Mouse (Mus musculus) thymus, postnatal 4 days (tissue): ENCODE results near the gene Lyrm4.

ENCODE experiments used
- DNase-seq: peaks from one replicate; pipeline ENCODE4 v3.0.0; 2021

Lyrm4 gene

DNA sequence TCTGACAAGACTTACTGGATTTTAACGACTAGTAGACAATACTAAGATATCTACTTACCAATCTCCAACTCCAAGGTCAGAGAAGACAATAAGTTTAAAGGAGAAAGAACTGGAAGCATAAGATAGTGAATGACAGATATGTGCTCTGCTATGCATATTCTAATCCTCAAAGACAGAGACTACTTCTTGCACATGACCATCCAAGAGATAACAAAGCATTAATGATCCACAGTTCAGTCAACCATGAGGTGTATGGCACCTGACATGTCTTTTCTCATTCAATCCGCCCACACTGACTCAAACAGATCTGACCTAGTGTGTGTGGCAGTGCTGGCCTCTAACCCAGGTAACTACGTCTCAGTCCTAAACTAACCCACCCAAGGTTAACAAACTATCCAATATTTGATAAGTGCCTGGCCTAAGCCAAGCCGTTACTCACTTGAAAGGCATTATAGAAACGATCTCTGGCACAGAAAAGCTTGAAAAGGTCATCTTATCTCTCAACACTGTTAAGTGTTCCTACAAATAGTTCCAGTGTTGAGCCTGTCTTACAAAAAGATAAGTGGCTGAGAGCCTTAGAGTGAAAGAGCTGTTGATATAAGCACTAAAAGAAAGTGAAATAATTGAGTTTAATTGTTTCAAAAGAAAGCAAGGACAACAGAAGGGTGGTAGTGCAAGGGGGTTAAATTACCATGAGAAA lies 20.5 kb downstream of the Lyrm4 start:
- DNase-seq, result no peak

DNA sequence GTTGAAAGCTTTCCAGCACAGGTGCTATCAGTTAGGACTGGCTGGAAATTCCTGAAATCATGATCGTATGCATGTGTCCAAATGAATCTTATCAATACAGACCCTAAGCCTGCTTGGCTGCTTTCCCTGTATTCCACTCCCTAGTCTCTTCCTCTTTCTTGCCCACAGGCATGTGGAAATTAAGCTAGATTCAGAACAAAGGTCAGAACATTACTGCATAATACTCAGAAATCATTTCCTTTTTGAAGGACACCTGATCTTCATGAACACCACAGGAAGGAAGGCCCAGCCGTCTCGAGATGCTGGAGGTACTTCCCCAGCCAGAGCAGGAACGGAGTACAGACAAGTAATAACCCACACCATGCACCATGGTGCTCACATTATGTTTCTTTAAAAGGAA lies 29.2 kb downstream of the Lyrm4 start:
- DNase-seq, result no peak

DNA sequence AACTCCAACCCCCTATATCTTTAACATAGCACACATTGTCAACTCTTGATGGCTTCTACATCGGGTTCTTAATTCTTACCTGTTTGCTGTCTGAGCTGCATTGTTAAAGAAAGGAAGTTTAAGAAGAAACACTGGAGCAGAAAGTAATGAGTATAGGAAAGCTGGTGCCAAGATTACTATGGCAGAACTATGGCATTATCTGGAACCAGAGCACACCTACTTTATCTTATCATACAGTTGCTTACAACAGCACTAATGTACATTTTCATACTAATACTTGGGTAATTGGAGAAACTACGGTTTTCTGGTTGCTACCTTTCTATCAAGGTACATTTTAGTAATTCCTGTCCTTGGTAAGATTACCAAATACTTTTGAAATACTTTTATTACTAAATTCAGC lies 29.9 kb downstream of the Lyrm4 start:
- DNase-seq, result no peak

DNA sequence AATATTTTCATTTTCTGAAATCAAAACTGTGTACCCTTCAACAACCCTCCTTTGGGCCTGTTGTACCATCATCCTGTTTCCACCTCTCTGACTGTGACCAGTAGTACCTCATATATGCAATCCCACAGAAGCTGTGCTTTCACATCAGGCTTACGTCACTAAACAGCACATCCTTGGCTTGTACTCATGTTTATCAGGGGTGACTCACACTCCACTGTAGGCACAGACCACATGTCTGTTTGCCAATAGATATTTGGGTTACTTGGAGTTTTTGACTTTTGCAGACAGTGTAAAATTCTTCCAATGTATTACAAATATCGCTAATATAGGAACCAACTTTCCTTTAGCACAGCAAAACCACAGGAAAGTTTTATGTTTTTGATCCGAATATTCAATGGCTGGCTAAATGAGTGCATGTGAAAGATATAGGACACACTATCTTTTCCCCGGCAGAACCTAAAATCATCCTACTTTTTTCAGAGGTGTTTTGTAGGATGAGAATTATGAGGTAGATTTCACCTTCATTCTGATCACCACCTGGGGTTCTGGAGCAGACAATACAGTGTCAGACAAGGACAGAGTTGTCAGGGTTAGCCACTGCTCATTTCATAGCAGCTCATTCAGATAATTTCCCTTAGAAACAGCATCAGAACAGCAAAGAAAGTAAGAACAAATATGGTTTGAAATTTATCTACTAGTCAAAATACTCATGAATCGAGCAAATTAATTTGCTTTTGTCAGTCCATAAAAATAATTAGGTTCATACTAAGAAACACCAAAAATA lies 30.5 kb downstream of the Lyrm4 start:
- DNase-seq, result no peak

DNA sequence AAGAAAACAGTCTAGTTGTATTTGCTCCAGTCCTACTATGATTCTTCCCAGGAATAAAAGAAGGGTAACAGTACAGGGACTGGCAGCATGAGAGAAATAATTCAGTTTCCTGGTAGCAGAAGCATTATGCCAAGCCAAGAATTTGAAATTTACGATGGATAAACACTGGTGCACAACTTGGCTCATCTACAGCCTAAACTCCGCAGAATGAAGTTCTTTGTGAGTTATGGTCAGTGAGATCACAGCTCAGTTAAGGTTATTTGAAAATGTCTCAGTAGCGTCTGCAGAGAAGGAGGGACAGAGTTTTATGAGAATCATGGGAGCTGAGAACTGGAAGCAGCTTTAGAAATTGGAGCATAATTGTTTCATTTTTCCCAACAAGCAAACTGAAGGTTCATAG lies 31.4 kb downstream of the Lyrm4 start:
- DNase-seq, result no peak

DNA sequence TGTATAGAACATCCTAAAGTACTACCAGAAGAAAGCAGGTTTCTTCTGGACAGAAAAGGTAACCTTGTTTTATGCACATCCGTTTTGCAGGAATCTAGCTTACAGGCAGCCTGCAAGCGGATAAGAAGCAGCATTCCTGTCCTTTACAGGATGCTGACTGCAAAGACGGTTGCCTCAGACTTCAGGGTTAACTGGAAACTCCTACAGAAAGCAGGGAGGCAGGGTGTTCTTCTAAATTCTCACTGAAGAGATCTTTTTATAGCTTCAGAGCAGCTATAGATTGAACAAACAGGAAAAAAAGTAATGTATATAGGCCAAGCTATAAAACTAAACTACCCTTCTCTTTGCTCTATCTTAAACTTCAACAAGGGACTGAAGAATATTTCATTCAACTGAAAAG lies 32.6 kb downstream of the Lyrm4 start:
- DNase-seq, result no peak

DNA sequence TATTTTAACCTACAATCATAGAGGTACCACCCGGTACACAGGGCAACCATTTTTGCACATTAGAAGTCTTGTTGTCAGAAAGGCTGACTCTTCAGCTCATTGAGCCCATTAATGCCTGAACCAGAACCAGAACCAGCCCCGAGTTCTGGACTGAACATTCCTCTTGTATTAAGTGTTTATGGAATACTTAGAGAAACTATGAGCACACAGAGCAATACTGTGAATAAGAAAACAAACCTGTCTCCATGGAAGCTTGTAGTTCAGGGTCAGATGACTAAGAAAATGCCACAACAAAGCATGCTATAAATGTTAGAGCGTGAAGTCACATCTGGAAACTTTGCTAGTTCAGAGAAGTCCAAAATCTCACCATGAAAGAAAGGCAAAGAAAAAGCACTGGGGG lies 35.7 kb downstream of the Lyrm4 start:
- no peak for DNase-seq

DNA sequence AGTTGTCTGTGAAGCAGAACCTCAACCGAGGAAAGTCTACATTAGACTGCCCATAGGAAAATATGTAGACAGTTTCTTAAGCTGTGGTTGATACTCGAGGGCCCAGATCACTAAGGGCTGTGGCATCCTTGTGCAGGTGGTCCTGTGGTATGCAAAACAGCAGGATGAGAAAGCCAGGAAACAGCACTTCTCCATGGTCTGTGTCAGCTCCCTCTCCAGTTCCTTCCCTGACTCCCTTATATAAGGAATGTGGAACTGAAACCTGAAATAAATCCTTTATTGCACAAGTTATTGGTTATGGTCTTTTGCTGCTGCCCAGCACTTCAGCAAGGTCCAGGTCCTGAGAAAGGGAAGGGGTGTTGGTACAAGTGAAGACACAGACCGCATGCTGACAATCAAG lies 42.8 kb downstream of the Lyrm4 start:
- no peak for DNase-seq

DNA sequence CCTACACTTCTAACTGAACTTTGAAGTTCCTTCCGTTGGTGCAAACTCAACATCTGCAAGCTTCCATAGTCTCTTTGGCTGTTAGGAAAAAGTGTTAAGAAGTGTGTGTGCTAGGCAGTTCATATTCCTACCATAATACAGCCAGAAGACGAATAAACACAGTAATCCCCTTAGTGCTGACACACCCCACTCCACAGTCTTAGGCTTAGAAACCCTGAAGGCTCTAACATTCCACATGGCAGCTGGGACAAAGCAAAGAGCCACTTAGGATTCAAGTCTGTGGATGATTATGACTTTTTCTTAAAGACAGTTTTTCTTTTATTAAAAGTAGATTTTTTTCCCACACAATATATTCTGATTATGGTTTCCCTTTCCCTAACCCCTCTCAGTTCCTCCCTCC lies 50.6 kb downstream of the Lyrm4 start:
- no peak for DNase-seq

DNA sequence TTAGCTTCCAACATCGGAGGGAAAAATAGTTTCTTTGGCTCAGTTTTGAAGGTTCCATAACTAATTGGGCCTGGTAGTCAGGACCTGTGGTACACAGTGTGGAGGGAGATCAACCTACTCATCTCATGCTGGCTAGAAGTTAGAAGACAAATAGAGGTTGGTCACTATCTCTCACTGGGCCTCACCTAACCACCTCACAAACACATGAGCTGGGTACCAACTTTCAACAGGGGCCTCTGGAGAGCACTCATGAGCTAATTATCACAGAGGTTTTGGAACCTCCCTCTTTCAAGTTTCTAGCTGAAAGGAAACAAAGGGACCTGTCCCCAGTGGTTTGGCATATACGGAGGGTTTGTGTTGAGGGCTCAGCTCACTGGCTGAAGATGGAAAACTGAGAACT lies 59.8 kb downstream of the Lyrm4 start:
- no peak for DNase-seq

DNA sequence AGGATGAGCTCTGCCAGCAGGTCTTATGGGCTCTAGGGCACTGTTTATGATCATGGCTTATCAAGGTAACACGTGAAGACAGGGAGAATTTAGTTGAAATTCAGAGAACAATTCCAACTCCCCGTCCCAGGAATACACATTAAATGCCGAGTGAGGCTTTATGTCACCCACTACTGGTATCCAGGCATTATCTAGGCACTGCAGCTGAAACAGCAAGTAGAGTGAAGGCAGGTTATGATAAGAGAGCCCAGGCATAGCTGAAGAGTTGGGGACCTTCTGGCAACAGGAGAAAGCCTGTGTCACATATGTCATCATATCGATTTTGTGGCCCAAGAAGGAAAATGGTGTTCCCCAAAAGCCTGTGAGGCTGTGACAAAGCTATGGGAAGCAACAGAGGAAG lies 60.4 kb downstream of the Lyrm4 start:
- no peak for DNase-seq

DNA sequence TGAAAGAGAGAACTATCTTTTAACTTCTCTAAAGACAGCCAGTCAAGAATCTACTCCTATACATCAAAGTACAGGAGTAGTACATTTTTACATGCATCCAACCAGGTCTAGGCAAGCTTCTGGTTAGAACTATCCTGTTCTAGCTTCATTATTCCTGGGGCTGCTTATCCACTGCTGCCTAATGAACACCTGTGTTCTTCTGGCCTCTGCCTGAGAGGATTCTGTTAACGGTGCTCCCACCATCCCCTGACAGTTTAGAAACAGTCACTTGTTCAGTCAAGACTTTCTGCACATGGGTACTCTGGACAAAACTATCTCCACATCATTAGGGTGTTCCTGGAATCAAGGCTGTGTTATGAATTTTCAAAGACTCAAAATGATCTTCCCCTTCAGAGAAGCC lies 60.8 kb downstream of the Lyrm4 start:
- DNase-seq, result no peak

DNA sequence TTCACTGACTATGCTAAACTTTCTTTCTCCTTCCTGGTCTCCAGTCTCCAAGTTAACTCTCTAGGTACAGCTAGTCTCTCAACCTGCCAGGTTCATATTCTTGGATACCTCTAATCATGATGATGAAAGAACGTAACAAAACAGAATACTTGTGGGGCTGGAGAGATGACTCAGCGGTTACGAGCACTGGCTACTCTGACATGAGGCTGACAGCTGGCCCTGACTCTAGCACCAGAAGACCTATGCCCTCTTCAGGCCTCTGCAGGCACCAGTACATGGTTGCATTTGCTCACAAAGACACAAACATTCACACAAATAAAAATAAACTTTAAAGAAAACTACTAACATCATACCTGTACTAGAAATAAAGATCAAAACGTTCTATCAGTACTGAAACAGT lies 81.8 kb downstream of the Lyrm4 start:
- no peak for DNase-seq

DNA sequence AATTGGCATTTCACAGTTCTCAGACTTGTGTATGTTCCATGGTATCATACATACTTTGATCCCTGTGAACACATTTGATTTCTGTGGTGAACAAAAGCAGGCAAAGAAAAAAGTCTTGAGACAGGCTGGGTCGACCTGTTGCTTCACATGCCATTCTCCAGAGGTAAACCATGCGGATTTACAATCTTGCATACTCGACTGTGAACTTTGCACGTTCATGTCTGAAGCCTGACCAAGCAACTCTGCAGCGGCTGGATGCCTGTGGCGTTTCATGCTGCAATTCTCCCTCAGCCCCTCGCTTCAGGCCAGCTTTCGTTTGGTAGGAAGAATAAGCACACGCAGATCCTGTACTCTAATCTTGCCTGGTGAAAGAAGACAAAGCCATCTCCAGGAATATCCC lies 85.4 kb downstream of the Lyrm4 start:
- DNase-seq, result no peak

DNA sequence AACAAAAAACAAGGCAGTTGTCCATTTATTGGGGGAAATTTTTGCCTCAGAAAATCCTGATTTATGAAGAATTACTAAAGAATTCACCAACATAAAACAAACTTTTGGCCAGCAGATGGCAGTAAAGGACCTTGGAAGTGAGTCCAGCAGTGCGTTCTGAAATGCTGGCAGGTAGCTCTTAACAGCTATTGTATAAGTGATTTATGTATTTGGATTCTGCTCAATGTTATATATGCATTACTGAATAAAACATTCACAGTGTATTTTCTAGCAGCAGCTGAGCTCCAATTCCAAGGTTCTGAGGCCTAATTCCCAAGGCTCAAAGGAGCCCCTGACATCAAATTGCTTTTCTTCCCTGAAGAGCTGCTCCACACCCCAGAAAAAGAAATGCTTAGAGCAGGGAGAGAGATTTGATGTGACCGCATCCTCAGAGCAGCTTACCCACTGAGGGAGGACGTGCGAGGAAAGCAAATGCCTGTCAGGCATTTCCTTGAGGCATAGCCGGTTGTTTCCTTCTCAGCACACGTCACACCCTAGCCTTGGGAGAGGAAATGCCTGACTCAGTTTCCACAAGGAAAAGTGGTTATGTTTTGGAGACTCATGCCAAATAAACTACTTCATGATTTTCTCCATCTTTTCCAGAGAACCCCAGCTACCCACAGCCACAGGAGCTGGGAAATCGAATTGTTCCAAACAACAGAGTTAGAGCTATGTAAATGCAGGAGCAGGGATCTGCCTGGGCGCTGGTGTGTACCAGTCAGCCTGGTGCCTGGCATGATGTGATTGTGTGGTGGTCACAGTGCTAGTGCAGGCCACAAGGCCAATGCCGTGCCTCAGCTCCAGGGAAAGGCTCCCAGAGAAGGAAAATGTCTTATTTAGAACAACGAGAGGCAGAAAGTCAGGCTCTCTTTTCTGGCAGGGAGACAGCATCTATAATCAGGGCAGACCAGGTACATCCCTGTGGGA lies 97.7 kb downstream of the Lyrm4 start:
- peak; percentile 77 for DNase-seq

DNA sequence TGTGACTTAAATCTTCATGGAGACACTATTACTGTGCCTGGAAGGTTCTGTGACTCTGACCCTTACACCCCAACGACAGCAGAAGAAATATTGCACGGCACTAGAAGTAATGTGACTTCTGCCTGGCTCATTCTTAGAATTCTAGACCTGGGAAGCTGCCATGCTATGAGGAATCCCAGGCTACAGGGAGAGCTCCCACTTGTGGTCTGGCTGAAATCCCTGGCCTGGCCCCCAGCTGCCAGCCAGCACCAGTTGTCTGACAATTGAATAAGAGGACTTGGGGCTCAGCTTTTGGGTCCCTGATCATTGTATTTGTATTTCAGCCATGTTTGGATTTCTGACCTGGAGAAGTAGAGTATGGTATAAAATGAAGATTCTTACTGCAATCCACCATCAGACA lies 99.3 kb downstream of the Lyrm4 start:
- no peak for DNase-seq

DNA sequence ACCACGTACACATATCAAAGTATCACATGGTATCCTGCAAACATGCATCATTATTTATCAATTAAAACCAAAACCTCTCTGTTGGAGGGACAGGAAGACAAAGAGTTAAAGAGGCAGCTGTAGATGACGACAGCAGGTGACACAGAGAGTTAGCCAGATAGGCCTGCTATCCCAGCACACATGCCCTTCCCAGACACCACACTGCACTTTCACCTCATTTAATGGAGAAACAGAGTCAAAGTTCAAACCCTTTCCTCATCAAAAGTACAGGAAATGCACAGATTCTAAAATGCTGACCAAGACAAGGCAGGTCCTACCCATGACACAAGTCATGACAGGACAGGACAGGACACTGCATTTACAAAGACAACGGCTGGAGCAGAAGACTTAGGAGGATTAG lies 101.7 kb downstream of the Lyrm4 start:
- no peak for DNase-seq

DNA sequence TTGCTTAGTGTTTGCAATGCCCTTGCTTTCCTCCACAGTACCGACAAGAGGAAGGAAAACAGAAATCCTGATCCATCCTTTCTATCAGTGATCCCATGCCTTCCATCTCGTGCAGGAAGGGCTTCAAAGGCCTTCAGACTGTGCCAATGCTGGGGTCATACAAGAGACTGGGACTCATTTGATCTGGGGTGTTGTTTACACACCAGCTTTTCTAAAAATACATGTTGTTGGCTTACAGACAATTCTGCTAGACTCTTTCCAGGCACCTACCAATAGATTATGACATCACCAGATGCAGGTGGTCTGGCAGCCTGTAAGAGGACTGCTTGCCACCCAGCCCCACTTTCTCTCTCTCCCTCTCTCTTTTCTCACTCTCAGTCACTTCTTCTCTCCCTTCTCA lies 107.3 kb downstream of the Lyrm4 start:
- DNase-seq, result no peak

DNA sequence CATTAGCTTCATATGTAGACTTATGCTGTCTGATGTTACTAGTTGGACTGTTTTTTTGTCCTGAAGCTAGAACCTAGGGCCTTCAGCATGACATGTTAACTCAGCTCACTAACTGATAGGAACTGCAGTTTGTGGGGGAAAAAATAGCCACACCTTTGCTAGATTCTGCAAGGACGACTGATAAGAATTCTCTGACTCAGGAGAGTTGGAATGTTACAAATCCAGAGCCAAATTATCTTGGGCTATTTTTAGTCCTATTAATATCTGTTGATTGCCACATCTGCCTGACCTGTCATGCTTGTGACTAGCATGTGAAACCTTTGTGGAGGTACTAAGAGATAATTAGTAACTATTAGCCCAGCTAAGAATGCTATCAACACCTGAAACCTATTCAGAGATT lies 116.5 kb downstream of the Lyrm4 start:
- no peak for DNase-seq

DNA sequence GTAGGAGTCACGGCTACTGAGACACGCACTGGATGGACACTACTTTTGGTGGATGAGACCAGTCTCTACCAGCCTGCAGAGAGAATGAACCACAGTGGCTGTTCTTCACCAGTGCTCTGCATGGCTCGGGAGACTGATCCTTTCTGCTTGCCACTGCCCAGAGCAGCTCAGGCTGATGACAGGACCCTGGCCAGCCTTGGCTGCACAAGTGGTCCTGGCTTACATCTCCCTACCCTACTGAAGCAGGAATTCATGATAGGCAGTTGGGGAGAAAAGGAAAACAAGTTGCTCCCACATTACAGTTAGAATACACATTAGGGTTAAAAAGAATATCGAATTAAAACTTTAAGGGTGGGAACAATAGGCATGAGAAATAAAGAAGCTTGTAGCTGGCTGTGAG lies 119.7 kb downstream of the Lyrm4 start:
- DNase-seq, result no peak

DNA sequence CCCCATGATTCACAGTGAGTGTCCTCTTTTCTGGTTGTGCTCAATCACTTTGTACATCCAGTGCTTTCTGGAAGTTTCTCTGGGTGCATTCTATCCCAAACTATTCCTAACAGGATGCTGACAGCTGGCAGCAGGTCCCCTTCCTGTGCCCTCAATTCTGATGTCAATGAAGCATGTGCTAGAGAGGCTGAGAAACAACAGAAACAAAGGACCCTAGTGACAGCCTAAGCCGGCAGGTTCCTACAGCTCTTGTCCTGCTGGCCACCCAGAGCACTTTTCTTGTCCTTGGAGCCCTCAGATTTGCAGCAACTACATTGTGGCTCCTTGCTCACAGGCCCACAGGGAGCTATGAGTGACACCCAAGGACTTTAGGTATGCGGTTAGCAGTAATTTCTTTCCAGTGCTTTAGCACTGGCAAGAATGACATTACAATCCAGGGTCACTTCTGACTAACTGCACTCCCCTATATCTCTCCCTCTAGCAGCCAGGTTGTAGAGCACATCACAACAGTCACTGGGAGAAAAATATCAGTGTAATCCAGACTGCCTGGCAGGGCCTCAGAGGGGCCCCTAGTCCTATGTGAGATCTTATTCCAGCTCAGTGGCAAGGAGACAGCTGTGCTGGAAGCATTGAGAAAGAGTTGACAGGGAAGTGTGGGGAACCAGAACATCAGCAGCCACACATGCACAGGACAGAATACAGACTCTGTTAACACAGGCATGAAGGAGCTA lies 121.5 kb downstream of the Lyrm4 start:
- DNase-seq, result no peak

DNA sequence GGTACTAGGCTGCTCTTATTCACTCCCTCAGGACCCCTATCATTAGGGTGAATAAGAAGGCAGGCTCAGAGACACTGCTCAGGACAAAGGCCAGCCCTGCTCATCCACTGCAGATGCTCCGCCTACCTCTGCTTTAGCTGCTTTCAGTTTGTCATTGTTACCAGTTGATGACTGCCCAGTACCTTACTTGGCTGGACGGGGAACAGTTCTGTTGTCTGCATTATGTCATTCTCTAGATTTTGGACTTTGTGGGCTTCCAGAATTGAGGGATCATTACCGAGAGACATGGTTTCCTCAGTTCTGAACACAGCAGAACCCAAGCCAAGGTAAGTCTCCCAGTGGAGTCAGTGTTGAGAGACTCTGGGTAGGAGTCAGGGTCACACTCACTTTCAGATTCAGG lies 122.1 kb downstream of the Lyrm4 start:
- no peak for DNase-seq

DNA sequence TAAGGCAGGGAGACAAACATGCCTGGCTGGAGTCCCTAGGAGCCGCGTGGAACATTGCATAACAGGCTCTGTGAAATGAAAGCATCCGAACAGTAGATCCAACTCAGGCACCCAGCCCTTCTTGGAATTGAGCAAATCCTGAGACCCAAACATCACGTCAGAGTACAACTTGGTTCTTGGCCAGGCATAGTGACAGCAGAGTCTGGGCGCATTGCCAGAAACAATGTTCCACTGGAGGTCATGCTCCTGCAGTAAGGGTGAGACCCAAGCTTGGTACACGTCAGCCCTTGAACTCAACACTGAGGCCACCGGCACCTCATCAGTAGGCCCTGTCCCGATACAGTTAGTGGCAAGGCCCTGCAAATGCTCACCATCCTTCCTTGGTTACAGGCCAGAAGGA lies 123.3 kb downstream of the Lyrm4 start:
- no peak for DNase-seq
